Mouse (Mus musculus) yolk sac, embryonic 10.5 days (tissue): ENCODE results near the gene Tas2r134.
A peak's percentile ranks its signal among the peaks of the same experiment; 100 is the strongest.

Experiments
- DNase-seq: peaks from one replicate; pipeline ENCODE4 v3.0.0-alpha.2; 2017; ENCODE audit warnings: low spot score

Gene Tas2r134

DNA sequence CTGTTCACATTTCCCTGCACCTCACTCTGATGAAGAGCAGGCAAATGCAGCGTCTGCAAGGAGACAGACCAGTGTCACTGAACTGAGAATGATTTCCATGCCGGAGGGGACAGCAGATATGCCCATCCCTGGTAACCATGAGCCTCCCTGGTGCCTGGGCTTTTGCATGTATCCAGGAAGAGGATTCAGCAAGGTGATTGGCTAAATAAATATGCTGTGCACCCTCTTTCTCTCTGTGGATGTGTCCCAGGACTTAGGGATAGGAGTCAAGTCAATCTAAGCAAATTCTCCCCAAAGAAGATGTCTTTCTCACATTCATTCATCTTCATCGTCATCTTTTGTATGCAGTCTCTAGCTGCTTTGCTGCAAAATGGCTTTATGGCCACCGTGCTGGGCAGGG lies at the start of gene Tas2r134:
Tas2r134 (plus strand) TSS at position 301 of the 400 bp plus-strand sequence.
- DNase-seq: no peak

- DNase-seq: no peak
Observed at GRCm38 (mm10) chr2:51579767-51580166, 47.5 kb upstream of the Tas2r134 start.

GRCm38 (mm10) chr2:51584050-51585046 lies 43.0 kb upstream of the Tas2r134 start:
- DNase-seq: no peak

DNA sequence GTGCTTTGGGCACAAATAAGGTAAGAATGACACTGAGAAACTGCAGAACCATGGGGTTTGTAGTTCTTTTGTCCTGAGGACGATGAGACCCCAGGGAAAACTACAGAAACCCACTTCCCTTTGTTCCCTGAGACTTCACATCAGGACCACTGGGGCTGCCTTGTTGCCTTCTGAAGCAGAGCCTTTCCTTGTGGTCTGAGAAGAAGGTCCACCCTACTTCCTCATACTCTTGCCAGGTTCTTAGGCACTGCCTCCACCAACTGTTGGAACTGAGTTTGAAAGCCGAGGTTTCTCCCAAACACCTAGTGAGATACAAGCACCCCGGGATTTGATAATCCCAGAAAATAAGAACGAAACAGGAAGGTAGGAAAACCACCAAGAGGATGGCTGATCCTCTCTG lies 39.0 kb upstream of the Tas2r134 start:
- DNase-seq: no peak

DNA sequence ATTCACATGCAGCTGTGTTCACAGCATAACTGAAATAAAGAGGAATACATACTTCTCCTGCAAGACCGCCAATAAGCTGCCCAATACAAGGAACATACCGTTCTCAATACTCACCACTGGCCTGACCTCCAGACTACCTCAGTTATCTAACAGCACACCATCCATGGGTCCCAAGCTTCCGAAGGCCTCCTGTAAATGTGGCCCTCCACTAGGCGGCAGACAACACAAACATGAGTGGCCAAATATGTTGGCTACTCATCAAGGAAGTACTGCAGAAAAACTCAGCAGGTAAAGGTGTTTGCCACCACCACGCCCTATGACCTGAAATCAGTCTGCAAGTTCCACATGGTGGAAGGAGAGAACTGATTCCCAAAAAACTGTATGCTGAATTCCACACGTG lies 38.4 kb upstream of the Tas2r134 start:
- DNase-seq: no peak

GRCm38 (mm10) chr2:51589627-51590026 lies 37.7 kb upstream of the Tas2r134 start:
- no peak for DNase-seq

DNA sequence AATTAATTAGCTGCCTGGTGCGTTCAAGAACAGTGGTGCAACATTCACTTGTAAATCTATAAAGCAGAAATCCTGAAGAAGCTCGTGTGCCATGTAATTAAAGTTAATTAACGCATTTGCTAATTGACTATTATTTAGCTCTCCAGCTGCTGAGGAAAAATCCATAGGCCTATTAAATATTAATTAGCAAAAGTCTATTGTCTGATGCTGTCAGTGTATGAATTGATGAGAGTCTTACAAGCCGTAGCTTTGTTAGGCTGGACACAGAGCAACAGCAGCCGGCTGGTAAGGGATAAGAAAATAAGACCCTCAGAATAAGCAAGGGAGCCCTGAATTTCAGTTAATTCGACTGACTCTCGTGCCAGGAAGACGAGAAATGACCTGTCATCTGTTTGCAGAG lies 37.0 kb upstream of the Tas2r134 start:
- DNase-seq: no peak

DNA sequence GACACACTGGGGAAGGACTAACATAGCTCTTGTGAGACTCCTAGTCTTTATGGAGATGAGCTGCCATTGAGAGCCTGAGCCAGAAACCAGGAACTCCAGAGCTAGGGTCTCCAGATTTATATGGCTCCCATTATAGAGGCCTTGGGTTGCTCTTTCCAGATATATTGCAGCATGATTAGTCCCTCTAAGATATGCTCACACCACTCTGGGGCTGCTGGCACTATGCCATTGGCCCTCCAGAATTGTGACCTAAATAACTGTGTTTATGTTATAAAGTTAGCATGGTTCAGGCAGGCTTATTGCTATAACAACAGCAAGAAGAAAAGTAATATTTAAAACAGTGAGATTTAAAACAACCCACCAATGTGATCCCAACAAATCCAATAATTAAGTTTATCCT lies 35.2 kb upstream of the Tas2r134 start:
- DNase-seq: no peak

- DNase-seq: no peak
Observed at GRCm38 (mm10) chr2:51599473-51600201, 27.7 kb upstream of the Tas2r134 start.

GRCm38 (mm10) chr2:51600202-51600487 lies 27.2 kb upstream of the Tas2r134 start:
- DNase-seq: no peak

DNA sequence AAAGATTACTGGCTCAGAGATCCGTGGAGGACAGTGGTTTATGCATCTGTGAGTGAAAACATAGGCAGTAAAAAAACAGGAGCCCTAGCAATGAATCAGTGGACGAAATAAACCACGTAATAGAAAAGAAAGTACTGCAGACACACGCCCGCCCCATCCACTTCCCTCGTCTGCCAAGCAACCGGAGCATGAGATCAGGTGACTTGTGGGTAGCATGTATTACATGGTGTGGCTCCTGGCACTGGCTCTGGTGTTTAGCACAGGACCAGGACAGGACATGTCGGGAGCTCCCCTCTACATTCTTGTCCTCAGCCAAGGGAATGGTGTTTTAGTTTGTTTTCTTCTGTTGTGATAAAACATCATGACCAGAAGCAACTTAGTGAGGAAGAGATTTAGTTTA lies 26.4 kb upstream of the Tas2r134 start:
- DNase-seq: no peak

DNA sequence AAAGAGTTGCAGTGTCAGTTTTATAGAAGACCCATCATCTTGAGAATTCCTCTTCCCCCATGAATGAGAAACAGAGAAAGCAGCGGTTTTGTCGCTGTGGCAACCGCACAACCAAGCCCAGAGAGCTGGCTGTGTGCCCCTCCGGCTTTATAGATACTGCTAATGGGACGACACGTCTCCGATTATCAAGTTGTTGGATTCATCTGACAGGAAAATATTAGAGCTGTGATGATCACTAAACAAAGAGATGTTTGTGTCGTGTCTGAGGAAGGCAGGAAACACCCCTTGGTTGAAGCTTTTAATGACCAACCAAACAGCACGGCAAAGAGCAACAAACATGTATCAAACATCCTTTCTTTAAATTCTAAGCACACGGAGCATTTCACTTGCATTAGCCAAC lies 17.0 kb upstream of the Tas2r134 start:
- no peak for DNase-seq

DNA sequence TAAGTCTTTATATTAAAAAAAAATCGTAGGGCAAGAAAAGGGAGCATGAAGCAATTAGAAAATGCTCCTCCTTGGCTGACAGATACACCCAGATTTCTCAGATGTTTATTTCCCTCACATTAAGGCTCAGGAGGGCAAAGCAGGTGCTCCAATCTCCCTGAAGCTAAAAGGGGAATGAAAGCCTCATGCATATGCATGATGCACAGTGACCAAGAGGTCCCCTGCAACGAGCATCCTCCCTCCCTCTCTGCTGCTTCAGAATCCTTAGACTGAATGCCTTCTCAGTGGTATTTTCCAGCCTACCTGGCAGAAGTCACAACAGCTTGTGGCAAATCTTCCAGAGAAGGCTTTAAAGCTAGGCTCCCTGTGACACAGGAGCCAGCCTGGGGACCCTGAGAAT lies 16.4 kb upstream of the Tas2r134 start:
- no peak for DNase-seq

DNA sequence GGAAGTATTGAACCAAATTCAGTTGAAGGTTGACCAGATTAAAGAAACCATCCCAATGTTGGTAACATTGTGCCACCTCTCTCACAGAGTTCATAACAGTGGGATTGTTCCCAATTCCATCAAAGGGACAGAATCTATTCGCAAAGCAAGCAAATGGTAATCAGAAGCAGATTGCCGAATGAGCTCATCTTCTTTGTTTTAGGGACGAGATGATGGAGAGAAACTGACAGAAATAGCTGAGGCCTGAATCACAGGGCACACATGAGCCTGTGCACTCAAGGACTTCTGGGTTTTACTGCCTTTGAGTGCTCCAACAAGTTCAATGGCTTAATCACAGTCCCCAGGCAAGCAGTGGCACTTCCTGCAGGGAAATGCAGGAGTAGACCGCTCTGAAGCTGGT lies 13.6 kb upstream of the Tas2r134 start:
- DNase-seq: no peak

DNA sequence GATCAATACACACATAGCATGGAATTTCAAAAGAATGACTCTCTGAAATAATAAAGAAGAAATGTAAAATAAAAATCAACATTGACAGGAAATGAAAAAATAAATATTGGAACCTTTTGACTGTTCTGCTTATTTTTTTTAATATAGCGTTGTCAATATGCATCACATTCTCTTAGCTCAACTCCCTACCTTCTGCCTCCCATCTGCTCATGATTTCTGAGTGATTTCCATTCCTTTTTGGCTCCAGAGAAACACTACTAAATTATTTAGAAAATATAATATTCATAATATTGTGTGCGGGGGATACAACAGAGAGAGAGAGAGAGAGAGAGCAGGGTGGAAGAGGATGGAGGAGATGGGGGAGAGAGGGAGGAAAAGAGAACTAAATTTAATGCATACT lies 5.4 kb upstream of the Tas2r134 start:
- DNase-seq: no peak

DNA sequence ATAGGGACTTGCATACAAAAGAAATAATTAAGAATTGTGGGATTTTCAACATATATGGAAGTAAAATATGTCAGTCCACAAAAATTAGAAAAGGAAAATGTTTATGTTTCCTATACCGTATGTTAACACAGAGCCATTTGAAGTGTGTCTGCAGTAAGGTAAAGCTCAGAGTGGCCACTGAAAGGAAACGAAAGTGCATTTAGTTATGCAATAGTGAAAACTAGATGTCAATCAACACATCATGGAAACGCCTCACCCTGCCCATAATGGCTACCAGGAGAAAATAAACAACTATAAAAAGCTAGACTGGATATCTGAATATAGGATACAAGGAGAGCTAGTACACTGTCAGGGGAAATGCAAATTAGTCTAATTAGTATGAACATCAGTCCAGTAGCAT lies 1.3 kb upstream of the Tas2r134 start:
- DNase-seq: no peak

- DNase-seq: no peak
Observed at GRCm38 (mm10) chr2:51631428-51631827, 4.1 kb downstream of the Tas2r134 start.

DNA sequence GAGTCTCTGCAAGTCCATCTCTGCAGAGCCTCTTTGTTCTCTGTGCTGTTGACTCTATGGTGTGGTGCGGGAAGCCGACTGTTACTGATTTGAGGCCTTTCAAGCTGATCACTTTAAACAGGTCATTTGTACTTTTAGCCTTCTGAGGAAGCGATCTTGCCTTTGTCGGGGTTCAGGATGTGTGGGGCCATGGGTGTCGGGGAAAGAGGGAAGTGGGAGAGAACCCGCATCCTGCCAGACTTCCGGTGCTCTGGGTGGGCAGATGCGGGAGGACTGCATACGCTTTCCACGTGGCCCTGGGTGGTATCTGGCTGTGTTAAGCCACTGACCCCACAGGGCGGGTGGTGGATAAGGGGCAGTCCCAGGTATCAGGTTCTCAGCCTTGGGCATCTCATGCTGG lies 10.4 kb downstream of the Tas2r134 start:
- DNase-seq: no peak

- DNase-seq: no peak
Observed at GRCm38 (mm10) chr2:51641635-51642034, 14.3 kb downstream of the Tas2r134 start.

- no peak for DNase-seq
Observed at GRCm38 (mm10) chr2:51643244-51644139, 16.2 kb downstream of the Tas2r134 start.

GRCm38 (mm10) chr2:51647972-51648371 lies 20.7 kb downstream of the Tas2r134 start:
- no peak for DNase-seq

DNA sequence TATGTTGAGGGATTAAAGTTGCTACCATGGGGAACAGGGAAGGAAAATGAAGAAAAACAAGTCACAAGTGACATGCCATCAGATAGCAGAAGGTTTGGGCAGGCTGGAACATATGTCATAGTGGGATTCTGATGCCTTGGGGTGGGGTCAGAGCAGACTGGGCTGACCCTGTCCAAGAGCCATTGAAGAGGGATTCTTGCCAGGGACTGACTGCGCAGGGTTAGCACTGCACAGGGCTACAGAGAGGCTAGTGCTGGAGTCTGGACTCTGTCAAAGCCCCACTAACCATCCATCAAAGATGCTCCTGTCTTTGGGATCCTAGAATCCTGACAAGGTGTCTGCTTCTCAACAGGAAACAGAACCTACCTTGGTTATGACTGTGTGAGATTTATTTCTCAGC lies 22.6 kb downstream of the Tas2r134 start:
- DNase-seq: peak; percentile 5
